ENCODE assay signal across 9 mouse cellular contexts in the genomic region with DNA sequence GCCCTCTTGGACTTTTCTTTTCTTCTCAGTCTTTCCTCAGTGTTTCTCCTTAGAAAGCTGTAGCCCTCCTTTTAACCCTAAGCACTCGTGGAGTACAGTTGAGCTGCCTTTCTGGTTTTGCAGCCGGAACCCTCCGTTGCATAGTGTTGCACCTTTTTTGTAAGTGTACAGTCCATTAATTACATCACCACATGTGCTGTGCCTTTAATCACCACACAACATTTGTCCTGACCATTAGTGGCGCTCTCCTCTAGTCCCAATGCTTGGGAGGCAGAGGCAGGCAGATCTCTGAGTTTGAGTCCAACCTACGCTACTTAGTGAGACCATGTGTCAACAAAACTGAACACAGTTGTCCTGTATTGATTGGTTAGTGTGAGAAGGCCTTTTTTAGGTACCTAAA. TPM values are rescaled to one million over a fixed set of nuclear protein-coding genes. Genes with fewer than 3 reads are reported as not detected.
DNase-seq lines count a peak whose midpoint lies in the region; ATAC-seq and TF ChIP-seq lines count a peak whose summit lies in the region.
"Had no signal": no experiment of that assay in that cellular context is flagged by ENCODE, and none has a peak within 500 bp of the region (broad histone marks: within the 10 kb centered on the region; RNA-seq: fewer than 3 reads in every experiment).

No protein-coding gene starts in this region.

- H3K27me3 ChIP-seq in kidney, adult 2 months (replicated peaks; ENCODE audit: control insufficient read depth, insufficient read depth, low read length), result no peaks in the 10 kb centered on the region
- H3K27me3 ChIP-seq in hindbrain, embryonic 13.5 days, result no peaks in the 10 kb centered on the region
- no peaks in the 10 kb centered on the region for H3K27me3 ChIP-seq in midbrain, embryonic 14.5 days (ENCODE audit: control insufficient read depth, insufficient read depth, low read length)
- H3K27me3 ChIP-seq: Patski had no signal

- peak overlapping the region; percentile 98 for H3K4me3 ChIP-seq in kidney, adult 2 months (ENCODE audit: insufficient read depth, low read depth, low read length)
- peak overlapping the region; percentile 91 for H3K4me3 ChIP-seq in bone marrow macrophage, adult 2 months (ENCODE audit: insufficient read depth, low read length)
- H3K4me3 ChIP-seq in hindbrain, embryonic 13.5 days, result peak overlapping the region; percentile 99
- peak overlapping the region; percentile 97 for H3K4me3 ChIP-seq in midbrain, embryonic 14.5 days (replicated peaks; ENCODE audit: low read depth, low read length)

- TF ChIP-seq POLR2A in kidney, adult 2 months (IDR thresholded peaks at IDR 0.05; ENCODE audit: low read depth, low read length), result no peak
- TF ChIP-seq POLR2A in bone marrow macrophage, adult 2 months (IDR thresholded peaks at IDR 0.05; ENCODE audit: borderline replicate concordance, low read depth, low read length), result no peak

- WGBS in kidney, adult 2 months, result 78% methylated on average over 5 of the region's 5 CpGs
- WGBS in hindbrain, embryonic 13.5 days, result 90% methylated on average over 5 of the region's 5 CpGs
- WGBS in midbrain, embryonic 14.5 days, result 89% methylated on average over 5 of the region's 5 CpGs

- DNase-seq in kidney, adult 2 months, result no peak
- DNase-seq in kidney, postnatal 10 days, result no peak
- no peak for DNase-seq in midbrain, embryonic 14.5 days
- no peak for DNase-seq in right cerebral cortex, postnatal 36 days (ENCODE audit: low spot score in 2 of 2)
- no peak for DNase-seq in frontal cortex, postnatal 10 days (ENCODE audit: low spot score in 2 of 2)
- no peak for DNase-seq in urinary bladder, postnatal 4 days (ENCODE audit: low spot score in 2 of 2)

- peak overlapping the region; percentile 72 for H3K4me2 ChIP-seq in hindbrain, embryonic 13.5 days
- H3K4me2 ChIP-seq in midbrain, embryonic 14.5 days (ENCODE audit: low read length), result peak overlapping the region; percentile 80

- peaks cover 9% of the 10 kb centered on the region; the same call in 1 of the 2 replicates for H3K4me1 ChIP-seq in kidney, adult 2 months (ENCODE audit: control insufficient read depth, insufficient read depth, low read length)
- H3K4me1 ChIP-seq in bone marrow macrophage, adult 2 months (ENCODE audit: control insufficient read depth, insufficient read depth, low read length), result peaks cover 8% of the 10 kb centered on the region
- peaks cover 24% of the 10 kb centered on the region for H3K4me1 ChIP-seq in hindbrain, embryonic 13.5 days (replicated peaks)
- H3K4me1 ChIP-seq in midbrain, embryonic 14.5 days (ENCODE audit: control insufficient read depth, insufficient read depth, low read length), result peaks cover 9% of the 10 kb centered on the region; the same call in 1 of the 2 replicates

- no peak overlapping the region for H3K27ac ChIP-seq in kidney, adult 2 months (ENCODE audit: insufficient read depth, low read depth, low read length)
- no peak overlapping the region for H3K27ac ChIP-seq in bone marrow macrophage, adult 2 months (ENCODE audit: insufficient read depth, low read depth, low read length)
- no peak overlapping the region for H3K27ac ChIP-seq in hindbrain, embryonic 13.5 days
- H3K27ac ChIP-seq in midbrain, embryonic 14.5 days (replicated peaks; ENCODE audit: low read depth, low read length), result no peak overlapping the region

- H3K9ac ChIP-seq in hindbrain, embryonic 13.5 days, result peak overlapping the region; percentile 100
- H3K9ac ChIP-seq in midbrain, embryonic 14.5 days (replicated peaks; ENCODE audit: low read length), result peak overlapping the region; percentile 98

- H3K9me3 ChIP-seq in hindbrain, embryonic 13.5 days, result no peaks in the 10 kb centered on the region
- no peaks in the 10 kb centered on the region for H3K9me3 ChIP-seq in midbrain, embryonic 14.5 days (ENCODE audit: control insufficient read depth, low read length)

- 0 out of 2 replicates have a peak, but pooled peaks have one; percentile 2 for ATAC-seq in hindbrain, embryonic 13.5 days (ENCODE audit: low FRiP score)
- no peak for ATAC-seq in midbrain, embryonic 14.5 days (ENCODE audit: low FRiP score, low TSS enrichment)

- no peak for TF ChIP-seq CTCF in kidney, adult 2 months (conservative IDR thresholded peaks at IDR 0.05; ENCODE audit: insufficient read depth, insufficient read length, low read depth, low read length)
- TF ChIP-seq CTCF in bone marrow macrophage, adult 2 months (IDR thresholded peaks at IDR 0.05; ENCODE audit: low read depth, low read length), result no peak

- peaks cover 4% of the 10 kb centered on the region; the same call in 1 of the 2 replicates for H3K36me3 ChIP-seq in kidney, adult 2 months (ENCODE audit: control insufficient read depth, insufficient read depth, low read length)
- H3K36me3 ChIP-seq in hindbrain, embryonic 13.5 days, result peaks cover 46% of the 10 kb centered on the region
- H3K36me3 ChIP-seq in midbrain, embryonic 14.5 days (ENCODE audit: control insufficient read depth, insufficient read depth, low read length), result peaks cover 46% of the 10 kb centered on the region

RNA-seq across cellular contexts. Expression of a gene that starts 0.8 kb away (rescaled TPM):
- 58.9 and 65.9 TPM in 2 replicates for polyA plus RNA-seq in kidney, adult 2 months (2012; rRNA removed)
- 31.2 and 33.1 TPM in 2 replicates for polyA plus RNA-seq in bone marrow macrophage, adult 2 months (2012; ENCODE audit: insufficient read depth, insufficient read length, missing spikeins)
- polyA plus RNA-seq in hindbrain, embryonic 13.5 days (2015; fragmentation: Nextera tagmentation; extraction: Ambion mirVana), result 114 and 117 TPM in 2 replicates
- 102 and 118 TPM in 2 replicates for polyA plus RNA-seq in midbrain, embryonic 14.5 days (2014; fragmentation: Nextera tagmentation; extraction: Ambion mirVana)

RNA-seq across cellular contexts. Expression of a gene that starts 1.0 kb away (rescaled TPM):
- polyA plus RNA-seq in kidney, adult 2 months (2012; rRNA removed), result 7.3 and 7.5 TPM in 2 replicates
- 10.5 and 13.2 TPM in 2 replicates for polyA plus RNA-seq in bone marrow macrophage, adult 2 months (2012; ENCODE audit: insufficient read depth, insufficient read length, missing spikeins)
- 11.9 and 13.6 TPM in 2 replicates for polyA plus RNA-seq in hindbrain, embryonic 13.5 days (2015; fragmentation: Nextera tagmentation; extraction: Ambion mirVana)
- 12.0 and 12.1 TPM in 2 replicates for polyA plus RNA-seq in midbrain, embryonic 14.5 days (2014; fragmentation: Nextera tagmentation; extraction: Ambion mirVana)

RNA-seq across cellular contexts. Expression of a gene that starts 34.4 kb away (rescaled TPM):
- polyA plus RNA-seq in kidney, adult 2 months (2012; rRNA removed), result 34.2 and 38.8 TPM in 2 replicates
- not detected in 2 replicates for polyA plus RNA-seq in bone marrow macrophage, adult 2 months (2012; ENCODE audit: insufficient read depth, insufficient read length, missing spikeins)
- 0.84 and 0.90 TPM in 2 replicates for polyA plus RNA-seq in hindbrain, embryonic 13.5 days (2015; fragmentation: Nextera tagmentation; extraction: Ambion mirVana)
- 0.12 and 0.24 TPM in 2 replicates for polyA plus RNA-seq in midbrain, embryonic 14.5 days (2014; fragmentation: Nextera tagmentation; extraction: Ambion mirVana)

RNA-seq across cellular contexts. Expression of a gene that starts 35.3 kb away (rescaled TPM):
- 244 and 277 TPM in 2 replicates for polyA plus RNA-seq in kidney, adult 2 months (2012; rRNA removed)
- polyA plus RNA-seq in bone marrow macrophage, adult 2 months (2012; ENCODE audit: insufficient read depth, insufficient read length, missing spikeins), result 366 and 398 TPM in 2 replicates
- polyA plus RNA-seq in hindbrain, embryonic 13.5 days (2015; fragmentation: Nextera tagmentation; extraction: Ambion mirVana), result 315 and 334 TPM in 2 replicates
- polyA plus RNA-seq in midbrain, embryonic 14.5 days (2014; fragmentation: Nextera tagmentation; extraction: Ambion mirVana), result 280 and 343 TPM in 2 replicates

RNA-seq across cellular contexts. Expression of a gene that starts 44.0 kb away (rescaled TPM):
- polyA plus RNA-seq in kidney, adult 2 months (2012; rRNA removed), result 2.1 and 9.1 TPM in 2 replicates
- 4.0 and 4.1 TPM in 2 replicates for polyA plus RNA-seq in bone marrow macrophage, adult 2 months (2012; ENCODE audit: insufficient read depth, insufficient read length, missing spikeins)
- polyA plus RNA-seq in hindbrain, embryonic 13.5 days (2015; fragmentation: Nextera tagmentation; extraction: Ambion mirVana), result 7.3 and 9.1 TPM in 2 replicates
- polyA plus RNA-seq in midbrain, embryonic 14.5 days (2014; fragmentation: Nextera tagmentation; extraction: Ambion mirVana), result 2.1 and 2.6 TPM in 2 replicates

Comparison
In these comparisons a context has a peak if more than half of its experiments do, and no peak if none do; other contexts are left out.
1. RNA of a gene that starts 34.4 kb away (polyA plus RNA-seq): 34.2 to 38.8 TPM in kidney, adult 2 months; 0.84 to 0.90 TPM in hindbrain, embryonic 13.5 days, 0.12 to 0.24 TPM in midbrain, embryonic 14.5 days and not detected in bone marrow macrophage, adult 2 months; every median in the first group is over 10 times any median in the second.
2. Peak in every context shown above with its lines, with median percentiles within 50 percentile points of each other: H3K4me3 ChIP-seq.